Mouse (Mus musculus) ES-Bruce4 (cell line): Measurements from ENCODE around the gene Myo1h.

Experiments used
- CTCF ChIP-seq: IDR thresholded peaks from one replicate; pipeline ENCODE4 v1.8.1; 2011; ENCODE audit warnings: low read depth, low read length
- POLR2A ChIP-seq: IDR thresholded peaks from one replicate; pipeline ENCODE4 v1.8.1; 2011; ENCODE audit warnings: low read length; ENCODE audit not compliant: insufficient read depth

- TF ChIP-seq CTCF (no peak), POLR2A (no peak)
Measured at GRCm38 (mm10) chr5:114356936-114357751, 68.2 kb downstream of the Myo1h start.
